17 mouse cellular contexts compared by ENCODE assay signal in the genomic region with DNA sequence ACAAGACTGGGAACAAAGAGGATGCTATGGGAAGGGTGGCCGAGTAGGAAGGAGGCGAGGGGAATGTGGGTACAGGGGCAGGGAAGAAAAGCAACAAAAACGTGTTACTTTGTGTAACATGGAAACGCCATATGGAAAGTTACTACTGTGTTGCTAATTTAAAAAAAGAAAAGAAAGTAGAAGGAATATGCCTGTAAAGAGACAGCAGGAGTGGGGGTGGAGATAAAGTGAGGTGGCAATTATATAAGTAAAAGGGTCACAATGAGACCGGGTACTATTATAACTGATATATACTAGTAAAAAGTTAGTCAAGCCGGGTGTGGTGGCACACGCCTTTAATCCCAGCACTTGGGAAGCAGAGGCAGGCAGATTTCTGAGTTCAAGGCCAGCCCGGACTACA.
"Had no signal": no experiment of that assay in that cellular context is flagged by ENCODE, and none has a peak within 500 bp of the region (broad histone marks: within the 10 kb centered on the region; RNA-seq: fewer than 3 reads in every experiment).

No protein-coding gene starts in this region.

- DNase-seq: left cerebral cortex, postnatal 4 days; liver; liver, embryonic 13.5 days; liver, postnatal 0 days; lung, adult 18-20 months; lung, adult 2 months; lung, embryonic 14.5 days; lung, postnatal 10 days; lung, postnatal 14 days; lung, postnatal 36 days; lung, postnatal 4 days; midbrain, embryonic 14.5 days had no signal

- ATAC-seq: liver, embryonic 12.5 days; liver, postnatal 0 days; lung, postnatal 0 days; midbrain, embryonic 13.5 days; midbrain, embryonic 15.5 days; midbrain, embryonic 16.5 days had no signal
